Mouse (Mus musculus): ENCODE measurements around the gene Sdk1.

GRCm38 (mm10) chr5:141691482-141691975 is 450.2 kb downstream of the Sdk1 start:
- TF ChIP-seq CTCF (IDR thresholded peaks at IDR 0.05; ENCODE audit: extremely low read depth, insufficient read length, insufficient replicate concordance, low read depth, low read length) (no peak), POLR2A (IDR thresholded peaks at IDR 0.05; ENCODE audit: low read depth, low read length) (no peak)

All from small intestine, adult 2 months (tissue).